Mouse (Mus musculus) kidney, postnatal 0 days (tissue): Measurements from ENCODE around the gene Eepd1. TPM values are rescaled to one million over a fixed set of nuclear protein-coding genes. Genes with fewer than 3 reads are reported as not detected.
"Not testable (repeated sequence)": the region's sequence is repeated elsewhere in the genome, so short reads cannot be mapped to it uniquely, and the experiment has no call there.

Experiments used
- ATAC-seq: fragments of 200-750 bp; cut with Nextera tagmentation; replicated peaks from 2 replicates; pipeline ENCODE4 v1.8.0; 2017; ENCODE audit warnings: low read depth, moderate number of reproducible peaks, moderate TSS enrichment, moderate library complexity; ENCODE audit not compliant: low FRiP score
- DNase-seq: peaks from one replicate; pipeline ENCODE4 v3.0.0-alpha.2; 2016; ENCODE audit warnings: low spot score
- H3K27ac ChIP-seq: fragments of 300-500 bp; sonication (generic); 2 replicates; pipeline ENCODE4 v1.5.1; 2014; ENCODE audit warnings: mild to moderate bottlenecking
- H3K27me3 ChIP-seq: fragments of 300-500 bp; sonication (generic); 2 replicates; pipeline ENCODE4 v1.6.1; 2014; ENCODE audit warnings: low read length, mixed read lengths; ENCODE audit not compliant: insufficient read depth
- H3K36me3 ChIP-seq: fragments of 300-500 bp; sonication (generic); 2 replicates; pipeline ENCODE4 v1.6.1; 2014; ENCODE audit warnings: low read length, mixed read lengths; ENCODE audit not compliant: insufficient read depth
- H3K4me1 ChIP-seq: fragments of 300-500 bp; sonication (generic); replicated peaks from 2 replicates; pipeline ENCODE4 v1.6.1; 2014; ENCODE audit warnings: antibody characterized with exemption, low read length, mixed read lengths; ENCODE audit not compliant: insufficient read depth
- H3K4me2 ChIP-seq: fragments of 300-500 bp; sonication (generic); 2 replicates; pipeline ENCODE4 v1.6.1; 2014; ENCODE audit warnings: mild to moderate bottlenecking, low read length, moderate library complexity, mixed read lengths
- H3K4me3 ChIP-seq: fragments of 300-500 bp; sonication (generic); replicated peaks from 2 replicates; pipeline ENCODE4 v1.5.1; 2014; ENCODE audit warnings: low read depth, low read length
- H3K9ac ChIP-seq: fragments of 300-500 bp; sonication (generic); 2 replicates; pipeline ENCODE4 v1.6.1; 2014; ENCODE audit warnings: low read depth, low read length
- H3K9me3 ChIP-seq: fragments of 300-500 bp; sonication (generic); replicated peaks from 2 replicates; pipeline ENCODE4 v1.6.1; 2016; ENCODE audit warnings: low read length, inconsistent platforms, mixed read lengths
- CTCF ChIP-seq: IDR thresholded peaks from 2 replicates; pipeline ENCODE4 v1.5.1; 2016; ENCODE audit warnings: antibody characterized with exemption, low read depth, mild to moderate bottlenecking, moderate library complexity
- WGBS: fragments of 180-500 bp; shearing (Covaris S2); extraction: QIAGEN DNeasy Blood & Tissue Kit; methylation state at CpG from one replicate; pipeline ENCODE4 v1.1.7; 2014; 5-methylcytosine and 5-hydroxymethylcytosine counted together
- polyA plus RNA-seq: library from polyadenylated mRNA; unstranded; fragments of >200 nt; fragmentation: Nextera tagmentation; extraction: Ambion mirVana; gene quantifications from 2 replicates; pipeline ENCODE4 v1.2.1, GENCODE M21; 2015

Gene Eepd1
- polyA plus RNA-seq: 5.1 and 5.4 TPM in 2 replicates

DNA sequence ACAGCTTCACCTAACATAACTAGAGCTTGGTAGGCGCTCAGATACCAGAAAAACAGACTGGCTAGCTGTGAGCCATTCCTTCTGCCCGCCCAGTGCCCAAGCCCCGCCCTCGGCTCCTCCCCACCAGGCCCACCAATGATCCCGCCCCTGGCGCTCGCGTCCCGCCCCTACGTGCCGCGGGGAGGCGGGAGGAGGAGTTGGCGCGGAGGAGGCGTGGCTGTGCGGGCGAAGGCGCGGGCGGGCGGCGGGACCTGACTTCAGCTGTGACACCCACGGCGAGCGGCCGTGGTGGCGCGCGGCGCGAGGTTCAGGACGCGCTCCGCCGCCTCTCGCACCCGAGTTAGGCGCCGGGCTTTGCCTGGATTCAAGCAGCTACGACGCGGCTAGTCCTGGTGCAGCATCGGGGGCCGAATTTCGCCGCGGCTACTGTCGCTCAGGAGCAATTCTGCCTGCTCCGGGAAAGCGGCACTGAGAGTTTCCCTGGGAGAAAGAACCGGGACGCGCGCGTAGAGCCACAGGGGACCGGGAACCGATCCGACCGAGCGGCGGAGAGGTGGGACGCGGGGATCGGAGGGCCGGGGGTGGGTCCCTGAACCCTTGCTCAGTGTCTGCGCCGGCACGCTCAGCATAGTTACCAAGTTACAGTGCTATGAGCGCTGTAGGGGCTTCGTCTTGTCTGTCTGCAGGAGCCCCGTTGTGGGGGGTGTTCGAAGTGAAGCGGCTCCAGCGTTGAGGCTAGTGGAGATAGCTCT lies at the start of gene Eepd1:
Gene Eepd1 (plus strand): TSS at position 204 of the 752 bp plus-strand sequence.
- TF ChIP-seq CTCF: 0 out of 2 replicates have a peak, but pooled peaks have one; percentile 19
- Histone ChIP-seq H3K27me3 (no peaks in the 10 kb centered on the region), H3K27ac (no peak within 1 kb of the TSS), H3K36me3 (no peaks in the 10 kb centered on the region), H3K9me3 (no peaks in the 10 kb centered on the region), H3K4me2 (peak within 1 kb of the TSS; percentile 75), H3K4me1 (0 out of 2 replicates have a peak, but pooled peaks cover 7% of the 10 kb centered on the region), H3K9ac (peak within 1 kb of the TSS; percentile 52), H3K4me3 (peak within 1 kb of the TSS; percentile 49)
- under 1% methylated on average over 72 of the region's 75 CpGs for WGBS
- ATAC-seq (peak; percentile 96), DNase-seq (peak; percentile 96)

DNA sequence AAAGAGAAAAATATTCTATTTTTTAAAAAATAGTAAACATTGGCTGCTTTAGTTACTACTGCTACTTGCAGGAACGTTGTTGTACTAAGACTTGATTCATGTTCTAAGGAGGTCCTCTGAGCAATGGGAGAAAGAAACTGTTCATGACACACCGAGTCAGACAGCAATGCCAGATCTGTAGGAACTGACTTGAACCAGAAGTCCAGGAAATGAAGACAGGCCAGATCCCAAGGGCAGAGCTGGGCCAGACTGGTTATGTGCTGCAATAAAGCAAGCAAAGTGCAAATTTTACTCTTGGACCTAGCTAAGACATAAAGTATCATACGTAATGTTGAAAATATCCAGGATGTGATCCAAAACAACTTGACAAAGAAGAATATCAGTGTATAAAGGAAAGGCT lies 42.5 kb upstream of the Eepd1 start:
- H3K9ac ChIP-seq: no peak overlapping the region
- no peaks in the 10 kb centered on the region for H3K4me1 ChIP-seq
- DNase-seq: no peak
- ATAC-seq: no peak
- no peaks in the 10 kb centered on the region for H3K27me3 ChIP-seq
- no peak for TF ChIP-seq CTCF
- no peaks in the 10 kb centered on the region for H3K36me3 ChIP-seq
- H3K9me3 ChIP-seq: no peaks in the 10 kb centered on the region
- no peak overlapping the region for H3K4me3 ChIP-seq
- no peak overlapping the region for H3K27ac ChIP-seq
- WGBS: 75% methylated on average over 3 of the region's 3 CpGs
- no peak overlapping the region for H3K4me2 ChIP-seq

DNA sequence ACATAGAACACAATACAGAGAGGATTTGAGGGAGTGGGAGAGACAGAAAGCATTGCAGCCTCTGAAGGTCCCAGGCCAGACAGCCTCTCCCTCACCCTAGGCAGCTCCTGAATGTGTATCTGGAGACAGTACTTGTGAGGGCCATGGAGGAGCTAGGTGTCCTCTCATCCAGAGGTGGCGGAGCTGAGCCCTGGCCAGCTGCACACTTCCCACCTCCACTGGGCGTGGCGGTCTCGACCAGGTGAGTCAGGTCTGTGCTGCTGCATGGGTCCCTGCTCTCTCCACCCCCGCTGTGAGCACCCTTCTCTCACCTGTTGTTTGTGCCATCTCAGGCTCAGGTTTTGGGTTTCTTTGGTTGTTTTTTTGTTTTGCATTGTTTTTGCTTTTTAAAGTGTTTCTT lies 41.3 kb upstream of the Eepd1 start:
- H3K27ac ChIP-seq, H3K4me2 ChIP-seq, H3K9ac ChIP-seq, H3K4me3 ChIP-seq, H3K36me3 ChIP-seq, ATAC-seq, H3K4me1 ChIP-seq, DNase-seq, H3K9me3 ChIP-seq, H3K27me3 ChIP-seq: not testable (repeated sequence)
- WGBS: 76% methylated on average over 3 of the region's 5 CpGs

DNA sequence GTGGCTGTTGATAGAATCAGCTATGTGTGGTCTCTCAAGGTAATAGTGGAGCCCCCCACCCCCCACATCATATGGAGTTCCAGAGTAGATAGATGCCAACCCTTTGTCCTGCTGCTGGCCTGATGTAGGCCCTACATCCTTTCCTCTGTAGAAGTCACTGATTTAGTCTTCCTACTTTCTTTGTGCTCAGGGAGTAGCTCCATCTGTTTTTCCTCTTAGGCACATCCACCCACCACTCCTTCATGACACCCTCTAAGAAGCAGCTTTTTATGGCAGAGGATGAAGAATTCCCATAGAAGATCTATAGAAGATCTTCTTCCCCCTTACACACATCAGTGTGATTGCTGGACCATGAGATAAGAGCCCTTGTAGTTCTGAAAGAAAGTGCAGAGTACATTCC lies 39.3 kb upstream of the Eepd1 start:
- no peaks in the 10 kb centered on the region for H3K9me3 ChIP-seq
- no peaks in the 10 kb centered on the region for H3K4me1 ChIP-seq
- no peak for DNase-seq
- H3K27me3 ChIP-seq: no peaks in the 10 kb centered on the region
- TF ChIP-seq CTCF: no peak
- ATAC-seq: no peak
- H3K4me3 ChIP-seq: no peak overlapping the region
- no peaks in the 10 kb centered on the region for H3K36me3 ChIP-seq
- no peak overlapping the region for H3K9ac ChIP-seq
- no peak overlapping the region for H3K4me2 ChIP-seq
- H3K27ac ChIP-seq: no peak overlapping the region

DNA sequence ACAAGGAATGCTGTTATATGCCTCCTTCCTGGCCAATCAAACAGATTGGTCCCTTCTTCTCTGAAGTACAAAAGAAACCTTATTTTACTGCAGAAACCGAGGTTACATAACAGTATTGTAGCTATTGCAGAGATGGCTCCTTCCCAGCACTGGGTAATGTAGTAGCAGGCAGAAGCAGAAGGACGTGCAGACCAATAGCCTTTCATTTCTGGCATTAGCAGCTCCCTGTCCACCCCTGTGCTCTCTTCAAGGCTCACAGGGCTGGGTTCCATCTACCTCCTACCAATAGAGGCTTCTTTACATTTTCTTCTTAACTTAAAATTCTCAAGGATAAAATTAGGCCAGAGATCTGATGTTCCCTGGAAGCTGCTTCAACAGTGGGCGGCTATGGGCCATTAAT lies 38.3 kb upstream of the Eepd1 start:
- DNase-seq (no peak), ATAC-seq (no peak)
- no peak overlapping the region for H3K4me3 ChIP-seq
- H3K9me3 ChIP-seq: no peaks in the 10 kb centered on the region
- H3K36me3 ChIP-seq: no peaks in the 10 kb centered on the region
- no peak overlapping the region for H3K4me2 ChIP-seq
- no peaks in the 10 kb centered on the region for H3K4me1 ChIP-seq
- 73% methylated on average over 3 of the region's 3 CpGs for WGBS
- no peaks in the 10 kb centered on the region for H3K27me3 ChIP-seq
- TF ChIP-seq CTCF: no peak
- H3K27ac ChIP-seq: no peak overlapping the region
- H3K9ac ChIP-seq: no peak overlapping the region

DNA sequence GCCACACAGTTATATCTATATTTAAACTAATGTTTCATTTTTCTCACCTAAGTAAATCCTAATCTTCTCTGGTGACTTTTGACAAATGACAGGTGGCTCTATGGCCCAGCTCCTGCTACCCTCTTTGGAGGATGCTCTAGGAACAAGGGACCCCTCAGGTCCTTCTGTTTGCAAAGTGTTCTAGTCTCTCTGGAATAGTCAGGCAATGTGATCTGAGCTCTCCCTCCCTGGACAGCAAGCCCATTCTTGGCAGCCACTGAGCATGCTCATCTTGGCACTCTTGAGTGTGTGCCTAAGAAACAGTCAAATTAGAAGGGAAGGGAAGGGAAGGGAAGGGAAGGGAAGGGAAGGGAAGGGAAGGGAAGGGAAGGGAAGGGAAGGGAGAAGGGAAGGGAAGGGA lies 37.8 kb upstream of the Eepd1 start:
- Histone ChIP-seq H3K4me1 (no peaks in the 10 kb centered on the region), H3K9me3 (no peaks in the 10 kb centered on the region), H3K4me3 (no peak overlapping the region), H3K36me3 (no peaks in the 10 kb centered on the region), H3K27ac (no peak overlapping the region), H3K9ac (no peak overlapping the region), H3K4me2 (no peak overlapping the region), H3K27me3 (no peaks in the 10 kb centered on the region)
- DNase-seq (no peak), ATAC-seq (no peak)
- TF ChIP-seq CTCF: no peak

DNA sequence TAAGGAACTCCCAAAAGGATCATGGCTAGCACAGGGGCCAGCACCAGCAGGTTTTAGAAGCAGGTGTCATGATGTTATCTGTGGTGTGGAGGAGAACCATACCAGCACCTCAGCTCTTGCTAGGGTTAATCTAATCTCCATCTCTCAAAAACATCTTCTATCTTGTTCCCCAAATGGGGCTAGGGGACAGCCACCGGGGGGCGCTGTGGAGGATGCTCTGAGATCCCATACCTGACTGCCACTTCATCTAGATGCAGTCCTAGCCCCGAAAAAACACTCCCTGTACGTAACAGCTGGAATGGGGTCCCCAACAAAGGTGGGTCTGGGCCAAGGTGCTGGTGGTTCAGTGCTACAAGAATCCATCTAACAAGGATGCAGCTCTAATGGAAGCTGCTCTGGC lies 31.0 kb upstream of the Eepd1 start:
- ATAC-seq (no peak), DNase-seq (no peak)
- Histone ChIP-seq H3K27ac (no peak overlapping the region), H3K27me3 (no peaks in the 10 kb centered on the region), H3K4me2 (no peak overlapping the region), H3K9ac (no peak overlapping the region), H3K9me3 (no peaks in the 10 kb centered on the region), H3K36me3 (no peaks in the 10 kb centered on the region), H3K4me1 (no peaks in the 10 kb centered on the region), H3K4me3 (no peak overlapping the region)
- no peak for TF ChIP-seq CTCF
- 62% methylated on average over 4 of the region's 4 CpGs for WGBS
